Mouse (Mus musculus): Measurements from ENCODE around the gene Pfdn4. TPM values are rescaled to one million over a fixed set of nuclear protein-coding genes. Genes with fewer than 3 reads are reported as not detected.

The Pfdn4 gene
- polyA plus RNA-seq, 1 experiment from 2014 or later: 20.7 TPM

- Histone ChIP-seq H3K4me3 (ENCODE audit: inconsistent target) (no peak overlapping the region), H3K79me2 (ENCODE audit: inconsistent target) (no peaks in the 10 kb centered on the region), H3K27ac (no peak overlapping the region), H3K36me3 (ENCODE audit: inconsistent target) (no peaks in the 10 kb centered on the region)
- 10% methylated on average over 5 of the region's 5 CpGs for WGBS (ENCODE audit: missing documents)
Observed at GRCm38 (mm10) chr2:170550240-170550639, 54.0 kb downstream of the Pfdn4 start.

- Histone ChIP-seq H3K4me3 (ENCODE audit: inconsistent target) (no peak overlapping the region), H3K79me2 (ENCODE audit: inconsistent target) (no peaks in the 10 kb centered on the region), H3K36me3 (ENCODE audit: inconsistent target) (no peaks in the 10 kb centered on the region), H3K27ac (no peak overlapping the region)
- WGBS (ENCODE audit: missing documents): 80% methylated on average over 7 of the region's 7 CpGs
Observed at GRCm38 (mm10) chr2:170552088-170552487, 55.9 kb downstream of the Pfdn4 start.

GRCm38 (mm10) chr2:170563956-170564855 is 68.0 kb downstream of the Pfdn4 start:
- Histone ChIP-seq H3K27ac (no peak overlapping the region), H3K79me2 (ENCODE audit: inconsistent target) (no peaks in the 10 kb centered on the region), H3K36me3 (ENCODE audit: inconsistent target) (no peaks in the 10 kb centered on the region), H3K4me3 (ENCODE audit: inconsistent target) (no peak overlapping the region)
- 91% methylated on average over 15 of the region's 15 CpGs for WGBS (ENCODE audit: missing documents)

GRCm38 (mm10) chr2:170564995-170565394 is 68.8 kb downstream of the Pfdn4 start:
- no peak overlapping the region for H3K4me3 ChIP-seq (ENCODE audit: inconsistent target)
- 97% methylated on average over 7 of the region's 8 CpGs for WGBS (ENCODE audit: missing documents)
- H3K36me3 ChIP-seq (ENCODE audit: inconsistent target): no peaks in the 10 kb centered on the region
- no peaks in the 10 kb centered on the region for H3K79me2 ChIP-seq (ENCODE audit: inconsistent target)
- no peak overlapping the region for H3K27ac ChIP-seq

Other genes with a start within 250 kb of the Pfdn4 start
- 0.11 TPM in 1 of 3 replicates, not detected in the others for gene Bcas1, start 68.6 kb upstream of the Pfdn4 start, polyA plus RNA-seq (2018)
- gene Cyp24a1, start 717 bp downstream of the Pfdn4 start, polyA plus RNA-seq (2018): not detected in 3 replicates
- not detected in 3 replicates for gene 4930470P17Rik, start 105.6 kb downstream of the Pfdn4 start, polyA plus RNA-seq (2018)
- not detected in 3 replicates for gene Dok5, start 235.4 kb downstream of the Pfdn4 start, polyA plus RNA-seq (2018)

All from macrophage (primary cell).